Mouse (Mus musculus) CH12.LX (cell line): Measurements from ENCODE around the gene Dlx3. TPM values are rescaled to one million over a fixed set of nuclear protein-coding genes. Genes with fewer than 3 reads are reported as not detected.

Experiments used
- DNase-seq: peaks from one replicate; pipeline ENCODE4 v3.0.0-alpha.2; 2013; ENCODE audit errors: extremely low read depth
- H3K27ac ChIP-seq: 2 replicates; pipeline ENCODE4 v1.5.1; 2012; ENCODE audit warnings: low read depth, mild to moderate bottlenecking, control low read depth, moderate library complexity; ENCODE audit not compliant: insufficient read depth
- H3K27me3 ChIP-seq: replicated peaks from 2 replicates; pipeline ENCODE3; 2012; ENCODE audit warnings: inconsistent platforms
- H3K36me3 ChIP-seq, 2 experiments: replicated peaks in 1 of 2; 2 replicates each; pipeline versions ENCODE3 to v1.6.1; 2012; ENCODE audit warnings: inconsistent platforms in 1 of 2, low read length in 1 of 2, mild to moderate bottlenecking in 1 of 2, mixed read lengths in 1 of 2, moderate library complexity in 1 of 2; ENCODE audit not compliant: control insufficient read depth in 1 of 2, insufficient read depth in 1 of 2
- H3K4me1 ChIP-seq, 2 experiments: 2 replicates each; pipeline ENCODE4 v1.6.1; 2012; ENCODE audit warnings: inconsistent platforms in 1 of 2, moderate library complexity in 1 of 2; ENCODE audit not compliant: insufficient read depth in 2 of 2, control insufficient read depth in 1 of 2
- H3K4me2 ChIP-seq: 2 replicates; pipeline ENCODE4 v1.6.1; 2012; ENCODE audit warnings: low read depth, mild to moderate bottlenecking, control low read depth; ENCODE audit not compliant: poor library complexity, insufficient read depth, severe bottlenecking
- H3K4me3 ChIP-seq, 3 experiments: fragments of 150-350 bp in 1 of 3; sonication (generic) in 1 of 3; replicated peaks in 1 of 3; 2 replicates each; pipeline versions ENCODE3 to v1.5.1; 2011 to 2012; ENCODE audit warnings: low read depth in 2 of 3, low read length in 2 of 3, mild to moderate bottlenecking in 2 of 3, moderate library complexity in 2 of 3, control low read depth in 1 of 3, improper control_type of control experiment in 1 of 3, inconsistent platforms in 1 of 3, mixed read lengths in 1 of 3; ENCODE audit not compliant: poor library complexity in 1 of 3
- H3K79me2 ChIP-seq: replicated peaks from 2 replicates; pipeline ENCODE4 v1.6.1; 2012; ENCODE audit warnings: mild to moderate bottlenecking, moderate library complexity; ENCODE audit not compliant: control insufficient read depth, poor library complexity, insufficient read depth, severe bottlenecking; ENCODE audit errors: extremely low read depth
- H3K9ac ChIP-seq: 2 replicates; pipeline ENCODE4 v1.6.1; 2012; ENCODE audit warnings: low read depth, mild to moderate bottlenecking, control low read depth, moderate library complexity; ENCODE audit not compliant: insufficient read depth
- H3K9me3 ChIP-seq: replicated peaks from 2 replicates; pipeline ENCODE3; 2012; ENCODE audit warnings: low read length, inconsistent platforms, mixed read lengths
- BHLHE40 ChIP-seq: IDR thresholded peaks from 2 replicates; pipeline ENCODE4 v1.6.1; 2011; ENCODE audit warnings: mild to moderate bottlenecking, low read depth, low read length, improper control_type of control experiment
- CHD1 ChIP-seq: IDR thresholded peaks from 2 replicates; pipeline ENCODE4 v1.6.1; 2012; ENCODE audit warnings: low read depth, low read length, improper control_type of control experiment, inconsistent platforms
- CHD2 ChIP-seq: IDR thresholded peaks from 2 replicates; pipeline ENCODE4 v1.6.1; 2011; ENCODE audit warnings: low read length, improper control_type of control experiment
- CTCF ChIP-seq, 2 experiments: IDR thresholded peaks in 1 of 2; conservative IDR thresholded peaks in 1 of 2; 2 replicates each; pipeline ENCODE4 v1.5.1; 2011 to 2012; ENCODE audit warnings: low read depth in 2 of 2, low read length in 2 of 2, improper control_type of control experiment in 1 of 2, inconsistent platforms in 1 of 2, mild to moderate bottlenecking in 1 of 2, moderate library complexity in 1 of 2
- ELF1 ChIP-seq: IDR thresholded peaks from 2 replicates; pipeline ENCODE4 v1.6.1; 2014; ENCODE audit warnings: low read depth, mild to moderate bottlenecking, inconsistent platforms, low read length, improper control_type of control experiment
- EP300 ChIP-seq: IDR thresholded peaks from 2 replicates; pipeline ENCODE4 v1.6.1; 2011; ENCODE audit warnings: low read length, improper control_type of control experiment
- GABPA ChIP-seq: IDR thresholded peaks from 2 replicates; pipeline ENCODE4 v1.6.1; 2012; ENCODE audit warnings: low read depth, low read length, improper control_type of control experiment, inconsistent platforms; ENCODE audit not compliant: insufficient replicate concordance
- JUN ChIP-seq: IDR thresholded peaks from 2 replicates; pipeline ENCODE4 v1.6.1; 2011; ENCODE audit warnings: low read depth, mild to moderate bottlenecking, low read length, improper control_type of control experiment, moderate library complexity; ENCODE audit not compliant: insufficient read depth
- JUND ChIP-seq: conservative IDR thresholded peaks from 2 replicates; pipeline ENCODE4 v1.6.1; 2011; ENCODE audit warnings: low read depth, low read length, improper control_type of control experiment
- KAT2A ChIP-seq: IDR thresholded peaks from 2 replicates; pipeline ENCODE4 v1.6.1; 2012; ENCODE audit warnings: low read length, improper control_type of control experiment, inconsistent platforms; ENCODE audit not compliant: insufficient replicate concordance
- MAFK ChIP-seq: IDR thresholded peaks from 2 replicates; pipeline ENCODE4 v1.6.1; 2011; ENCODE audit warnings: low read length, improper control_type of control experiment; ENCODE audit not compliant: insufficient replicate concordance
- MAZ ChIP-seq: IDR thresholded peaks from 2 replicates; pipeline ENCODE4 v1.6.1; 2012; ENCODE audit warnings: low read depth, mild to moderate bottlenecking, inconsistent platforms, low read length, improper control_type of control experiment, moderate library complexity
- MEF2A ChIP-seq: IDR thresholded peaks from 2 replicates; pipeline ENCODE4 v1.6.1; 2014; ENCODE audit warnings: low read depth, mild to moderate bottlenecking, inconsistent platforms, low read length, improper control_type of control experiment, borderline replicate concordance
- MXI1 ChIP-seq: IDR thresholded peaks from 2 replicates; pipeline ENCODE4 v1.6.1; 2011; ENCODE audit warnings: mild to moderate bottlenecking, low read depth, low read length, improper control_type of control experiment
- NELFE ChIP-seq: IDR thresholded peaks from 2 replicates; pipeline ENCODE4 v1.6.1; 2011; ENCODE audit warnings: low read depth, low read length, improper control_type of control experiment
- NRF1 ChIP-seq: IDR thresholded peaks from 2 replicates; pipeline ENCODE4 v1.6.1; 2014; ENCODE audit warnings: low read depth, mild to moderate bottlenecking, inconsistent platforms, low read length, improper control_type of control experiment, moderate library complexity
- PAX5 ChIP-seq: IDR thresholded peaks from 2 replicates; pipeline ENCODE4 v1.6.1; 2012; ENCODE audit warnings: low read length, inconsistent platforms, mixed read lengths
- POLR2A ChIP-seq: IDR thresholded peaks from 2 replicates; pipeline ENCODE4 v1.6.1; 2011; ENCODE audit warnings: low read depth, mild to moderate bottlenecking, improper control_type of control experiment, low read length
- POLR2AphosphoS2 ChIP-seq: IDR thresholded peaks from 2 replicates; pipeline ENCODE4 v1.6.1; 2011; ENCODE audit warnings: low read depth, low read length, improper control_type of control experiment
- RAD21 ChIP-seq: IDR thresholded peaks from 2 replicates; pipeline ENCODE4 v1.6.1; 2011; ENCODE audit warnings: low read depth, mild to moderate bottlenecking, low read length, improper control_type of control experiment, moderate library complexity
- RCOR1 ChIP-seq: conservative IDR thresholded peaks from 2 replicates; pipeline ENCODE4 v1.6.1; 2012; ENCODE audit warnings: low read depth, mild to moderate bottlenecking, inconsistent platforms, low read length, improper control_type of control experiment
- SIN3A ChIP-seq: IDR thresholded peaks from 2 replicates; pipeline ENCODE4 v1.6.1; 2012; ENCODE audit warnings: low read length, improper control_type of control experiment, inconsistent platforms
- SMC3 ChIP-seq: IDR thresholded peaks from 2 replicates; pipeline ENCODE4 v1.6.1; 2011; ENCODE audit warnings: low read depth, low read length, improper control_type of control experiment
- UBTF ChIP-seq: IDR thresholded peaks from 2 replicates; pipeline ENCODE4 v1.6.1; 2012; ENCODE audit warnings: low read depth, mild to moderate bottlenecking, inconsistent platforms, low read length, improper control_type of control experiment, moderate library complexity
- USF1 ChIP-seq: IDR thresholded peaks from 2 replicates; pipeline ENCODE4 v1.6.1; 2014; ENCODE audit warnings: low read depth, mild to moderate bottlenecking, inconsistent platforms, low read length, improper control_type of control experiment
- USF2 ChIP-seq: conservative IDR thresholded peaks from 2 replicates; pipeline ENCODE4 v1.6.1; 2011; ENCODE audit warnings: low read depth, low read length, improper control_type of control experiment
- ZC3H11A ChIP-seq: IDR thresholded peaks from 2 replicates; pipeline ENCODE4 v1.6.1; 2012; ENCODE audit warnings: low read depth, mild to moderate bottlenecking, inconsistent platforms, low read length, improper control_type of control experiment
- ZMIZ1 ChIP-seq: IDR thresholded peaks from 2 replicates; pipeline ENCODE4 v1.6.1; 2012; ENCODE audit warnings: low read depth, mild to moderate bottlenecking, inconsistent platforms, low read length, improper control_type of control experiment
- dilution Hi-C: fragments of 300-500 bp; cut with MboI; formaldehyde crosslinking; loops from 2 replicates; pipeline ENCODE4 v1.14.3; 2020; ENCODE audit warnings: low sequenced_read_pairs; ENCODE audit not compliant: extremely low pct_unique_long_range_greater_than_20kb, extremely low pct_ligation_motif_present
- in situ Hi-C: fragments of 300-500 bp; cut with MboI; formaldehyde crosslinking; loops from 3 replicates; pipeline ENCODE4 v1.14.3; 2019; ENCODE audit warnings: low sequenced_read_pairs, low pct_ligation_motif_present, low pct_unique_long_range_greater_than_20kb, mixed read lengths
- polyA plus RNA-seq: library from polyadenylated mRNA; unstranded; fragments of >175 nt; gene quantifications from 2 replicates; pipeline ENCODE4 v1.2.1, GENCODE M21; 2012; ENCODE audit warnings: low read depth; ENCODE audit not compliant: insufficient read length
- total RNA-seq, 2 experiments: library from RNA; depleted of rRNA; stranded (reverse); fragments of 300-350 nt in 1 of 2; fragments of >200 nt in 1 of 2; gene quantifications; 2 replicates each; pipeline ENCODE4 v1.2.3; 2012 to 2014

The Dlx3 gene
- total and polyA plus RNA-seq, 3 experiments, result 0.08 to 0.55 (median 0.17) TPM

DNA sequence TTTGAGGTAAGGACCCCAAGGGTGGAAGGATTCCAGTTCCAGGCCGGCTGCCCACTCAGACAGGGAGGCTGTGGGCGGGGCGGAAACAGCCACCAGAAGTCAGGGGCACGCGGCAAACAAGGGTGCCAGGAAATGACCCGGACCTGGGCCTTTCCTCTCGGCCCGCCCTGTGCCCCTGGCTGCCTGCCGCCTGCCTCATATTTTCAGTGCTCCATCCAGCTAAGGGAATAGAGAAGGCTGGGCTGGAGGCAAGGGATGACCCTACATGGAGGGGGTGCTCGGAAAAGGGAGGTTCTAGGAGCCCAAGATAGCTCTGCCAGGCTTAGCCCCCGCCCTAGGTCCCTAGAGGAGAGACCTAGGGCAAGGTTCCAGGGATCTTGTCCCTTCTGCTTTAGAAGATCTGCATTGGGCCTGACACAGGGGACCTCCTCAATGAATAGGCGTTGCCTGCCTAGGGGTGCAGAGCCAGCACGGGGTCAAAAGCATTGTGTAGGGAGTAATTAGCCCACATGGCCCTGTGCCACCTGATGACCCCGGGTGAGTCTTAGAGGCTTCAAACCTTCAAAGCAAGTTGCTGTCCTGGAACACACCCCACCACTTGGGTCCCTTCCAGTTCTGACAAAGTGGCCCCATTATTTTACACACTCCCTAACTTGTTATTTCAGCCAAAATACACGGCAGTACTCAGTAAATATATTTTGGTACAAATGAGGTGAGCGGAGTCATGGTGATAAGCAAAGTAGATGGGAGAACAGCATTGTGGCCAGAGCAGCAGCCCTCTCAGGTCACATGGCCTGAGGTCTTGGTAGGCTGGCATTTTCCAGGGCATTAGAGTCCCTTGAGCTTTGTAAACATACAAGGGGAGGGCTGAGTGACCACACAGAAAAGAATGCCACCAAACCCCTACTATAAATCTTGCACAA lies 30.8 kb upstream of the Dlx3 start:
- Histone ChIP-seq H3K4me1 (peaks cover 13 to 32% of the 10 kb centered on the region in 2 experiments), H3K9me3 (peaks cover 6% of the 10 kb centered on the region), H3K4me3 (no peak overlapping the region), H3K4me2 (no peak overlapping the region), H3K36me3 (no peaks in the 10 kb centered on the region)
- no peak for DNase-seq
- TF ChIP-seq CHD2 (no peak), UBTF (no peak), MAFK (no peak), CHD1 (no peak), NELFE (no peak), CTCF (conservative IDR thresholded peaks at IDR 0.05 in 1 of 2, IDR thresholded peaks at IDR 0.05 in 1 of 2; ENCODE audit: low read depth in 2 of 2, low read length in 2 of 2) (no peak), BHLHE40 (no peak), NRF1 (no peak), USF2 (no peak), JUN (no peak), JUND (no peak), POLR2AphosphoS2 (no peak), EP300 (no peak), SIN3A (no peak), PAX5 (no peak), POLR2A (no peak), SMC3 (no peak), GABPA (no peak), ELF1 (no peak), MEF2A (no peak)
- TF ChIP-seq, all 38 proteins: peak for 0
- dilution Hi-C loops (no loop called here), in situ Hi-C loops (no loop called here)
- H3K27ac ChIP-seq, result no peak overlapping the region
- no peaks in the 10 kb centered on the region for H3K79me2 ChIP-seq
- no peak overlapping the region for H3K9ac ChIP-seq
- peaks cover 3% of the 10 kb centered on the region for H3K27me3 ChIP-seq

DNA sequence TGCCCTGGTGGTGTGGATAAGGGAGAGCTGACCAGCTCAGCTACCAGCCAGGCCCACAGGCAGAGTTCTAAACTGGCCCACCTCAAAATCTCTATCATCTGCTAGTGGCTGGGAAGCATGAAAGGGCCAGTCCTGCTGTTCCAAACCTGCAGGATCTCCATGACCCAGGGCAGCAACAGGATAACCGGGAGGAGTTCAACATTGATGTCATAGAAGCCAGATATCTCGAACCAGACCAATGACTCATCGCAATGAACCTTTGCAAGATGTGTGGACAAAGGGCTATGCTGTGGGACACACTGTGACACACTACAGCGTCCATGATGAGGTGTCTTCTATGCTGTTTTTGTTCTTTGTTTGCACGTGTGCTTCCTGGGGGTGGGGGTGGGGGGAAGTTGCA lies 26.8 kb upstream of the Dlx3 start:
- dilution Hi-C loops, result no loop called here

More for the DNA sequence above, 26.8 kb upstream of the Dlx3 start:
- Histone ChIP-seq H3K36me3 (no peaks in the 10 kb centered on the region), H3K4me1 (peaks cover 19 to 41% of the 10 kb centered on the region in 2 experiments), H3K27ac (no peak overlapping the region), H3K4me2 (no peak overlapping the region), H3K9ac (no peak overlapping the region), H3K27me3 (no peaks in the 10 kb centered on the region), H3K9me3 (peaks cover 12% of the 10 kb centered on the region), H3K79me2 (no peaks in the 10 kb centered on the region), H3K4me3 (no peak overlapping the region)
- TF ChIP-seq MXI1 (no peak), USF1 (no peak), MAFK (no peak), POLR2AphosphoS2 (no peak), EP300 (no peak), ZC3H11A (no peak), SIN3A (no peak), BHLHE40 (no peak), POLR2A (no peak), MEF2A (no peak), JUN (no peak), ZMIZ1 (no peak), ELF1 (no peak), USF2 (no peak), SMC3 (no peak), CHD1 (no peak), KAT2A (no peak), MAZ (no peak), RCOR1 (no peak), RAD21 (no peak)
- DNase-seq, result no peak
- in situ Hi-C loops, result no loop called here
